Mouse (Mus musculus) CD4-positive, CD25-positive, alpha-beta regulatory T cell (primary cell): Measurements from ENCODE around the gene Cd209c. TPM values are rescaled to one million over a fixed set of nuclear protein-coding genes. Genes with fewer than 3 reads are reported as not detected.

Experiments
- polyA plus RNA-seq: library from polyadenylated mRNA; unstranded; fragments of 100-300 nt; shearing (Covaris generic); gene quantifications from one replicate; pipeline ENCODE4 v1.2.1, GENCODE M21; 2017

Cd209c gene
- polyA plus RNA-seq, result 0.44 TPM

DNA sequence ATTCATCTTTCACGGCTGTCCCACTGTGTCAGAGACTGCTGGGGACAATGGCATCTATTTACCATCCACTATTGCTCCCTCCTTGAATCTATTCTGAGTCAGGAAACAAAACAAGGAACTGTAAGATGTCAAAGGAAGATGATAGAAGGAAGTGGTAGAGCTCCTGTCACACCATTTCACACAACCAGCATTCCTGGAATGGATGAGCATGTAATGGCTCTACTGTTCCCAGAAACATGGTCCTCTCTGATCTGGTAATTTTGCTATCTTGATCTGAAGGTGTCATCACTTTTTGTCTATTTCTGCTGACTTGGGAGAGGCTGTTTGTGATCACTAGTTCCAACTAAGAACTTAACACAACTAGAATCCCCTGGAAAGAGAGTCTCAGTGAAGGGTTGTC lies at the start of gene Cd209c:
TSS of gene Cd209c (minus strand) at position 101 of the 400 bp plus-strand sequence.

DNA sequence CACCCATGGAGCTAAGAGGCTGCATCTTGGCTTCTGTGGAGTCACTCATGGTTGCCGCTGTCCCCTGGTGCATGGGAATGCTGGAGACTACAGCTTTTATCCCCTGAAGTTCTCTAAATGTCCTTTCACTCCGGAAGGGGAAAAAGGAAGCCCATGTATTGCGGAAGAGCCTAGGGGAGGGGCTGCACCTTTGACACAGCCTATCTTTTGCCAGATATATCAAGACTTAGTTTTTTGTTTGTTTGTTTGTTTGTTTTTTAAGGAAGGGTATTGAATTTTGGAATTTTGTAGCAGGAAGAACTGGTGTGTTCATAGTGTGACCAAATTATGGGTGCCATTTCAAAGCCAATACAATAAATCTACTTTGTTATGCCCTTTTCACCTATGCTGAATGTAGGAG lies 27.8 kb downstream of the Cd209c start, which contains the start of gene Cd209b:
TSS of gene Cd209b (minus strand) at position 101 of the 400 bp plus-strand sequence.

Other genes starting within 250 kb of the Cd209c start
- not detected for gene Clec4g, start 234.1 kb downstream of the Cd209c start, polyA plus RNA-seq
- 0.42 TPM for gene Cd209a, start 205.8 kb downstream of the Cd209c start, polyA plus RNA-seq
- gene Cd209e, start 100.4 kb downstream of the Cd209c start, polyA plus RNA-seq, result 0.10 TPM
- gene Cd209d, start 76.2 kb downstream of the Cd209c start, polyA plus RNA-seq, result not detected
- gene Cd209b, start 27.9 kb downstream of the Cd209c start, polyA plus RNA-seq, result 2.4 TPM
- gene Cd209f, start 151.1 kb upstream of the Cd209c start, polyA plus RNA-seq, result not detected
- gene Cd209g, start 179.4 kb upstream of the Cd209c start, polyA plus RNA-seq, result 0.05 TPM
- gene Evi5l, start 211.8 kb upstream of the Cd209c start, polyA plus RNA-seq, result 18.2 TPM